Mouse (Mus musculus): ENCODE data around the gene Nr1d1. TPM values are rescaled to one million over a fixed set of nuclear protein-coding genes. Genes with fewer than 3 reads are reported as not detected.

The Nr1d1 gene
- total RNA-seq, 2 experiments from 2014 or later: 31.9 TPM

GRCm38 (mm10) chr11:98754621-98755181 is 20.4 kb downstream of the Nr1d1 start:
- intact Hi-C loops (cut with DNase I): no loop called here
- peak; percentile 85 for DNase-seq

GRCm38 (mm10) chr11:98754151-98754620 is 20.9 kb downstream of the Nr1d1 start:
- intact Hi-C loops (cut with DNase I): no loop called here
- DNase-seq: peak; percentile 61

GRCm38 (mm10) chr11:98753264-98753663 is 21.9 kb downstream of the Nr1d1 start:
- DNase-seq: no peak
- intact Hi-C loops (cut with DNase I): no loop called here

- no peak for DNase-seq
- intact Hi-C loops (cut with DNase I): no loop called here
Observed at GRCm38 (mm10) chr11:98752562-98753140, 22.5 kb downstream of the Nr1d1 start.

GRCm38 (mm10) chr11:98751221-98751782 is 23.8 kb downstream of the Nr1d1 start:
- intact Hi-C loops (cut with DNase I): no loop called here
- no peak for DNase-seq

GRCm38 (mm10) chr11:98750351-98751201 is 24.6 kb downstream of the Nr1d1 start:
- intact Hi-C loops (cut with DNase I): no loop called here
- DNase-seq: peak; percentile 96

- peak; percentile 88 for DNase-seq
- intact Hi-C loops (cut with DNase I): no loop called here
Observed at GRCm38 (mm10) chr11:98749716-98750115, 25.4 kb downstream of the Nr1d1 start.

- intact Hi-C loops (cut with DNase I): no loop called here
- peak; percentile 80 for DNase-seq
Observed at GRCm38 (mm10) chr11:98748506-98749416, 26.4 kb downstream of the Nr1d1 start.

GRCm38 (mm10) chr11:98747804-98748505 is 27.2 kb downstream of the Nr1d1 start:
- DNase-seq: peak; percentile 72
- intact Hi-C loops (cut with DNase I): no loop called here

- DNase-seq: peak; percentile 94
- intact Hi-C loops (cut with DNase I): no loop called here
Observed at GRCm38 (mm10) chr11:98746855-98747693, 28.1 kb downstream of the Nr1d1 start.

GRCm38 (mm10) chr11:98745932-98746853 is 28.9 kb downstream of the Nr1d1 start:
- no peak for DNase-seq
- intact Hi-C loops (cut with DNase I): no loop called here

GRCm38 (mm10) chr11:98744456-98745019 is 30.6 kb downstream of the Nr1d1 start:
- intact Hi-C loops (cut with DNase I): loop anchor here (5.0 kb wide), 1 partner anchor 33 kb away; the partner anchor contains the start of gene Nr1d1
- DNase-seq: no peak

- peak; percentile 76 for DNase-seq
- intact Hi-C loops (cut with DNase I): loop anchor here (2.0 to 5.0 kb wide), 2 partner anchors 34 to 43 kb away; partner anchors contain the start of gene Nr1d1
Observed at GRCm38 (mm10) chr11:98743655-98744345, 31.3 kb downstream of the Nr1d1 start.

- intact Hi-C loops (cut with DNase I): loop anchor here (2.0 to 5.0 kb wide), 2 partner anchors 35 to 44 kb away; partner anchors contain the start of gene Nr1d1
- DNase-seq: peak; percentile 71
Observed at GRCm38 (mm10) chr11:98742397-98743291, 32.5 kb downstream of the Nr1d1 start.

GRCm38 (mm10) chr11:98741622-98742396 is 33.3 kb downstream of the Nr1d1 start:
- peak; percentile 88 for DNase-seq
- intact Hi-C loops (cut with DNase I): loop anchor here (2.0 to 5.0 kb wide), 2 partner anchors 35 to 45 kb away; partner anchors contain the start of gene Nr1d1

Measured in left cerebral cortex, postnatal 4 days (tissue).